Mouse (Mus musculus) urinary bladder, postnatal 14 days (tissue): ENCODE measurements around the gene 1810065E05Rik.

Source experiments
- DNase-seq: peaks from one replicate; pipeline ENCODE4 v3.0.0; 2021; ENCODE audit warnings: low spot score

The 1810065E05Rik gene

GRCm38 (mm10) chr11:58420815-58421214 is at the start of gene 1810065E05Rik:
Gene 1810065E05Rik, plus strand, starts transcription at chr11:58421111.
- DNase-seq: no peak

- DNase-seq: no peak
Measured at GRCm38 (mm10) chr11:58377273-58377672, 43.6 kb upstream of the 1810065E05Rik start.

GRCm38 (mm10) chr11:58377686-58378085 is 43.2 kb upstream of the 1810065E05Rik start:
- no peak for DNase-seq

- DNase-seq: no peak
Measured at GRCm38 (mm10) chr11:58378763-58379278, 42.1 kb upstream of the 1810065E05Rik start, which contains the start of gene Lypd8. Gene Lypd8, plus strand, starts transcription at chr11:58379043.

GRCm38 (mm10) chr11:58379516-58379915 is 41.4 kb upstream of the 1810065E05Rik start:
- no peak for DNase-seq

GRCm38 (mm10) chr11:58382471-58382870 is 38.4 kb upstream of the 1810065E05Rik start:
- DNase-seq: no peak

- no peak for DNase-seq
Measured at GRCm38 (mm10) chr11:58399985-58400645, 20.8 kb upstream of the 1810065E05Rik start.

GRCm38 (mm10) chr11:58400655-58401054 is 20.3 kb upstream of the 1810065E05Rik start:
- DNase-seq: no peak

- DNase-seq: no peak
Measured at GRCm38 (mm10) chr11:58408066-58408465, 12.8 kb upstream of the 1810065E05Rik start.

GRCm38 (mm10) chr11:58418336-58418735 is 2.6 kb upstream of the 1810065E05Rik start:
- DNase-seq: no peak

- DNase-seq: no peak
Measured at GRCm38 (mm10) chr11:58432259-58432658, 11.3 kb downstream of the 1810065E05Rik start, which contains the start of gene Gm12253. Gene Gm12253, plus strand, starts transcription at chr11:58432559.

- DNase-seq: no peak
Measured at GRCm38 (mm10) chr11:58437866-58438265, 17.0 kb downstream of the 1810065E05Rik start.

- DNase-seq: no peak
Measured at GRCm38 (mm10) chr11:58452759-58453158, 31.8 kb downstream of the 1810065E05Rik start, which contains the start of gene Lypd9. Gene Lypd9, minus strand, starts transcription at chr11:58452923.

- DNase-seq: no peak
Measured at GRCm38 (mm10) chr11:58453592-58453991, 32.7 kb downstream of the 1810065E05Rik start.

- DNase-seq: no peak
Measured at GRCm38 (mm10) chr11:58462170-58462569, 41.3 kb downstream of the 1810065E05Rik start, which contains the start of gene Olfr30. Gene Olfr30, minus strand, starts transcription at chr11:58462270.
